Mouse (Mus musculus): ENCODE measurements around the gene Zfp488. TPM values are rescaled to one million over a fixed set of nuclear protein-coding genes. Genes with fewer than 3 reads are reported as not detected.

Zfp488 gene
- polyA plus RNA-seq, 1 experiment: not detected

DNA sequence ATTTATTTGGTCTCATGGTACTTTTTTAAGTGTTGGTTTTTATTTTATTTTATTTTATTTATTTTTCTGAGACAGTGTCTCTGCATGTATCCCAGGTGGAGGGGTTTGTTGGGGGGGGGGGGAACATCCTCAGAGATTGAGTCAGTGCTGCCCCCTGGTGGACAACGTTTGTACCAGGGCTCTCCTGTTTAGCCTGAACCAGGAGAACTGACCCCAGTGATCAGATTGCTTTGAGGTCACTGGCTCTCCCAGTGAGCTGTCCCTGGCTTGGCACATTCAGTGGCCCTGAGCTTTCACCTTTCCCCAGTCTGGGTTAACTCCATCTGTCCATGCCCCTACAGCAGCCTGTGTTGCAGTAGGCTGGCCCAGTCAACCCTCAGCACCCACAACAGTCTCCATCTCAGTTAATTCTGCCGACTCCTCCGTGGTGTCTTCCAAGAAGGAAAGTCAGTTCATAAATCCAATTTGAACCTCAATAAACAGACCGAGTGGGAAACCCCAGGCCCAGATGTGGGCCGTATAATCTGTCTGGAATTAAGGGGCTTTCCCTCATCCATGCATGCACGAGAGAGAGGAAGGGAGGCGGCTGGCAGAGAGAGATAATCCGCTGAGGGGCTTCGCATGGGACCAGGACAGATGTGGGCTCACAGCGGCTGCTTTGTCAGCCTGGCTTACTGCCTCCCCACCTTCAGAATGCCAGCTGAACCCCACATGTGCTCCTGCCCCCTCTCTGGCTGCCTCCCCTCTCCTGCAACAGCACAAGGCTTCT is 45.4 kb downstream of the Zfp488 start:
- H3K27me3 ChIP-seq (ENCODE audit: control insufficient read depth, insufficient read depth, insufficient read length): peaks cover 27% of the 10 kb centered on the region
- TF ChIP-seq USF1 (IDR thresholded peaks at IDR 0.05; ENCODE audit: low read depth) (no peak), MAX (IDR thresholded peaks at IDR 0.05) (no peak), CTCF (IDR thresholded peaks at IDR 0.05; ENCODE audit: control insufficient read depth, insufficient read depth, insufficient read length) (no peak), MYOG (IDR thresholded peaks at IDR 0.05; ENCODE audit: control insufficient read depth, extremely low read depth, insufficient read length) (no peak), CEBPB (IDR thresholded peaks at IDR 0.05; ENCODE audit: low read depth) (no peak), FOSL1 (IDR thresholded peaks at IDR 0.05; ENCODE audit: insufficient read depth, low read length, poor library complexity, severe bottlenecking) (no peak), MYOD1 (IDR thresholded peaks at IDR 0.05; ENCODE audit: control insufficient read depth, insufficient read length, low read depth) (no peak)
- H3K79me2 ChIP-seq (ENCODE audit: control insufficient read depth, insufficient read depth): no peaks in the 10 kb centered on the region
- H3K36me3 ChIP-seq (ENCODE audit: control insufficient read depth, insufficient read depth): no peaks in the 10 kb centered on the region
- H3K4me3 ChIP-seq (ENCODE audit: insufficient read depth, poor library complexity, severe bottlenecking): no peak overlapping the region
- no peaks in the 10 kb centered on the region for H3K79me3 ChIP-seq (ENCODE audit: low read depth)
- H3ac ChIP-seq (ENCODE audit: control insufficient read depth, insufficient read length, low read depth): no peak overlapping the region

DNA sequence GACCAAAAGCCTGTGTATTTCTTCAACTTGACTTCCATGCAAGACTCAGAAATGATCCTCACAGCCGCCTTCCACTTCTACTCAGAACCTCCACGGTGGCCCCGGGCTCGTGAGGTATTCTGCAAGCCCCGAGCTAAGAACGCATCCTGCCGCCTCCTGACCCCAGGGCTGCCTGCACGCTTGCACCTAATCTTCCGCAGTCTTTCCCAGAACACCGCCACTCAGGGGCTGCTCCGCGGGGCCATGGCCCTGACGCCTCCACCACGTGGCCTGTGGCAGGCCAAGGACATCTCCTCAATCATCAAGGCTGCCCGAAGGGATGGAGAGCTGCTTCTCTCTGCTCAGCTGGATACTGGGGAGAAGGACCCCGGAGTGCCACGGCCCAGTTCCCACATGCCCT is 46.7 kb downstream of the Zfp488 start:
- H3K4me3 ChIP-seq (ENCODE audit: insufficient read depth, poor library complexity, severe bottlenecking): no peak overlapping the region
- H3K27me3 ChIP-seq (ENCODE audit: control insufficient read depth, insufficient read depth, insufficient read length): peaks cover 35% of the 10 kb centered on the region
- H3K79me2 ChIP-seq (ENCODE audit: control insufficient read depth, insufficient read depth): no peaks in the 10 kb centered on the region
- H3ac ChIP-seq (ENCODE audit: control insufficient read depth, insufficient read length, low read depth): no peak overlapping the region
- TF ChIP-seq CEBPB (IDR thresholded peaks at IDR 0.05; ENCODE audit: low read depth): no peak
- TF ChIP-seq USF1 (IDR thresholded peaks at IDR 0.05; ENCODE audit: low read depth): no peak
- no peak for TF ChIP-seq MYOD1 (IDR thresholded peaks at IDR 0.05; ENCODE audit: control insufficient read depth, insufficient read length, low read depth)
- TF ChIP-seq CTCF (IDR thresholded peaks at IDR 0.05; ENCODE audit: control insufficient read depth, insufficient read depth, insufficient read length): no peak
- no peak for TF ChIP-seq MAX (IDR thresholded peaks at IDR 0.05)
- no peak for TF ChIP-seq FOSL1 (IDR thresholded peaks at IDR 0.05; ENCODE audit: insufficient read depth, low read length, poor library complexity, severe bottlenecking)
- no peak for TF ChIP-seq MYOG (IDR thresholded peaks at IDR 0.05; ENCODE audit: control insufficient read depth, extremely low read depth, insufficient read length)
- H3K36me3 ChIP-seq (ENCODE audit: control insufficient read depth, insufficient read depth): no peaks in the 10 kb centered on the region
- H3K79me3 ChIP-seq (ENCODE audit: low read depth): no peaks in the 10 kb centered on the region

DNA sequence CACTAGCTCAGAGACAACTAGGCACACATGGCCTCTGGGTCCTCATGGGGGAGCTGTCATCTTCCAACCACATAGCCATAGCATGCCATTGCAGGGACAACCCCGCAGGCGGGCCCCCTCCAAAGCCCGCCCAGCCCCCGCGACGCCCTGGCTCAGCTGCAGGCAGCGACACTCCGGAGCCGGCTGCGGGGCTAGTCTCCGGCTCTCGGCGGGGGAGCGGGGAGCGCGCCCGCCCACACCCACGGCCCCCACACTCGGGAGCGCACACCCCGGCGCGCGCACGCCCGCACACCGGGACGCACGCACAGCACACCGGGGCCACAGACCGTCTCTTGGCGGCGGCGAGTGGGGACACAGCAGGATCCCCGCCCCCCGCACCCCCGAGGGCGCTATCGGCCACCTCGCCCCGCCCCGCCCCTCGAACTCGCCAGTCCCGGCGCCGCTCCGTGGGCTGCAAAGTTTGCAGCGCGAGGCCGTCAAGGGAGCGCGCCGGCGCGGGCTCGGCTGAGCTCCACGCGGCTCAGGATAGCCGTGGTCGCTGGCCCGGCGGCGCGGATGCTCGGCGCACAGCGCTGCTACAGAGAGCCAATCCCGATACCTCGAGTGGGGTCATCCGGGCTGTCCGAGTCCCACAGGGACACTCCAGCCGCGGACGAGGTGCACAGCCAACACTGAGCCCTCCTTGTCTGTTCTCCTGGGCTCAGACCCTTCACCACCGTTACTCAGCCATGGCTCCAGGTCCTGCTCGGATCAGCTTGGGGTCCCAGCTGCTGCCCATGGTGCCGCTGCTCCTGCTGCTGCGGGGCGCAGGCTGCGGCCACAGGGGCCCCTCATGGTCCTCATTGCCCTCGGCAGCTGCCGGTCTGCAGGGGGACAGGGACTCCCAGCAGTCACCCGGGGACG is 55.1 kb downstream of the Zfp488 start, which contains the start of gene Gdf10:
TSS of gene Gdf10 (plus strand) at position 420 of the 903 bp plus-strand sequence.
- Histone ChIP-seq H3K79me2 (ENCODE audit: control insufficient read depth, insufficient read depth) (no peaks in the 10 kb centered on the region), H3K36me3 (ENCODE audit: control insufficient read depth, insufficient read depth) (no peaks in the 10 kb centered on the region), H3K27me3 (ENCODE audit: control insufficient read depth, insufficient read depth, insufficient read length) (peaks cover 56% of the 10 kb centered on the region), H3K4me3 (ENCODE audit: insufficient read depth, poor library complexity, severe bottlenecking) (no peak within 1 kb of the TSS), H3K79me3 (ENCODE audit: low read depth) (no peaks in the 10 kb centered on the region), H3ac (ENCODE audit: control insufficient read depth, insufficient read length, low read depth) (no peak within 1 kb of the TSS)
- TF ChIP-seq MYOD1 (IDR thresholded peaks at IDR 0.05; ENCODE audit: control insufficient read depth, insufficient read length, low read depth): no peak
- TF ChIP-seq CTCF (IDR thresholded peaks at IDR 0.05; ENCODE audit: control insufficient read depth, insufficient read depth, insufficient read length): no peak
- TF ChIP-seq FOSL1 (IDR thresholded peaks at IDR 0.05; ENCODE audit: insufficient read depth, low read length, poor library complexity, severe bottlenecking): no peak
- TF ChIP-seq MYOG (IDR thresholded peaks at IDR 0.05; ENCODE audit: control insufficient read depth, extremely low read depth, insufficient read length): no peak
- TF ChIP-seq MAX (IDR thresholded peaks at IDR 0.05): no peak
- no peak for TF ChIP-seq CEBPB (IDR thresholded peaks at IDR 0.05; ENCODE audit: low read depth)
- no peak for TF ChIP-seq USF1 (IDR thresholded peaks at IDR 0.05; ENCODE audit: low read depth)

DNA sequence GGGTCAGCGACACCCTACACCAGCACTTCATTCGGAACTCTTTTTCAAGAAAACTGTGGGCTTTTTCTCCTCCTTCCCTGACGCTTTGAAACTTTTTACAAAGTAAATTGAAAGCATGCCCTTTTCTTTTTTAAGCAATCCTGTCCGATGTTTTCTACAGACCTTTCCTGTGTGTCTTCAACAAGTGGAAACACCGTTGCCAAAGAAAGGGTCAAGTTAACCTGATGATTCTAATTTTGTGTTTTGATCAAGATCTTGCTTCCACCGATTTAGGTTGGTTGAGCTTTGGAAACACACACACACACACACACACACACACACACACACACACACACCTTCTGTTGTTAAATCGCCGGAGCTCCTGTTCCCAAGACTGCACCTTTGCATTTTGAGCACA is 55.8 kb downstream of the Zfp488 start:
- H3K36me3 ChIP-seq (ENCODE audit: control insufficient read depth, insufficient read depth): no peaks in the 10 kb centered on the region
- H3K4me3 ChIP-seq (ENCODE audit: insufficient read depth, poor library complexity, severe bottlenecking): no peak overlapping the region

More for the DNA sequence above, 55.8 kb downstream of the Zfp488 start:
- Histone ChIP-seq H3ac (ENCODE audit: control insufficient read depth, insufficient read length, low read depth) (no peak overlapping the region), H3K79me2 (ENCODE audit: control insufficient read depth, insufficient read depth) (no peaks in the 10 kb centered on the region), H3K27me3 (ENCODE audit: control insufficient read depth, insufficient read depth, insufficient read length) (peaks cover 61% of the 10 kb centered on the region), H3K79me3 (ENCODE audit: low read depth) (no peaks in the 10 kb centered on the region)
- TF ChIP-seq MYOG (IDR thresholded peaks at IDR 0.05; ENCODE audit: control insufficient read depth, extremely low read depth, insufficient read length) (no peak), CTCF (IDR thresholded peaks at IDR 0.05; ENCODE audit: control insufficient read depth, insufficient read depth, insufficient read length) (no peak), CEBPB (IDR thresholded peaks at IDR 0.05; ENCODE audit: low read depth) (no peak), USF1 (IDR thresholded peaks at IDR 0.05; ENCODE audit: low read depth) (no peak), MYOD1 (IDR thresholded peaks at IDR 0.05; ENCODE audit: control insufficient read depth, insufficient read length, low read depth) (no peak), MAX (IDR thresholded peaks at IDR 0.05) (no peak), FOSL1 (IDR thresholded peaks at IDR 0.05; ENCODE audit: insufficient read depth, low read length, poor library complexity, severe bottlenecking) (no peak)

Measured in C2C12 (cell line).